Mouse (Mus musculus): ENCODE data around the gene Palm3.
"Not testable (repeated sequence)": the region's sequence is repeated elsewhere in the genome, so short reads cannot be mapped to it uniquely, and the experiment has no call there.

The Palm3 gene

GRCm38 (mm10) chr8:84021096-84021495 lies at the start of gene Palm3:
Palm3 (plus strand) TSS chr8:84021471.
- DNase-seq (ENCODE audit: low read depth) = no peak

DNA sequence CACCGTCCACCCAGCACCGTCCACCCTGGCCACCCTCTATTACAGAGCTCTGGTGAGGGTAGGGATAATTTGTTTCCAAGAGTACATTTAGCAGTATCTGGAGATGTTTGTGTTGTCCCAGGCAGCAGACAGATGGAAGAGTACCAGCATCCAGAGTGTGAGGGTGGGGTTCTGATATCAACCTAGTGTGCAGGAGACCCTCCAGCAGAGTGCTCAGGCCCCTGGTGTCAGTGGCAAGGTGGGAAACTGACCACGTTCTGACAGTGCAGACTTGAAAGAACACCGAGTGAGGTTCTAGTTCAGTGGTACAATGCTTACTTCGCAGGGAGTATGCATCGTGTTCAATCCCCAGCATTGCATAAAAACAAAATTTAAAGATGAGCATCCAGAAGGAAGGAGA lies 49.6 kb upstream of the Palm3 start:
- no peak for DNase-seq (ENCODE audit: low read depth)

GRCm38 (mm10) chr8:83972150-83973120 lies 48.8 kb upstream of the Palm3 start, which contains the start of gene Prkaca:
Prkaca (plus strand) TSS chr8:83972993.
- peak; percentile 97 for DNase-seq (ENCODE audit: low read depth)

DNA sequence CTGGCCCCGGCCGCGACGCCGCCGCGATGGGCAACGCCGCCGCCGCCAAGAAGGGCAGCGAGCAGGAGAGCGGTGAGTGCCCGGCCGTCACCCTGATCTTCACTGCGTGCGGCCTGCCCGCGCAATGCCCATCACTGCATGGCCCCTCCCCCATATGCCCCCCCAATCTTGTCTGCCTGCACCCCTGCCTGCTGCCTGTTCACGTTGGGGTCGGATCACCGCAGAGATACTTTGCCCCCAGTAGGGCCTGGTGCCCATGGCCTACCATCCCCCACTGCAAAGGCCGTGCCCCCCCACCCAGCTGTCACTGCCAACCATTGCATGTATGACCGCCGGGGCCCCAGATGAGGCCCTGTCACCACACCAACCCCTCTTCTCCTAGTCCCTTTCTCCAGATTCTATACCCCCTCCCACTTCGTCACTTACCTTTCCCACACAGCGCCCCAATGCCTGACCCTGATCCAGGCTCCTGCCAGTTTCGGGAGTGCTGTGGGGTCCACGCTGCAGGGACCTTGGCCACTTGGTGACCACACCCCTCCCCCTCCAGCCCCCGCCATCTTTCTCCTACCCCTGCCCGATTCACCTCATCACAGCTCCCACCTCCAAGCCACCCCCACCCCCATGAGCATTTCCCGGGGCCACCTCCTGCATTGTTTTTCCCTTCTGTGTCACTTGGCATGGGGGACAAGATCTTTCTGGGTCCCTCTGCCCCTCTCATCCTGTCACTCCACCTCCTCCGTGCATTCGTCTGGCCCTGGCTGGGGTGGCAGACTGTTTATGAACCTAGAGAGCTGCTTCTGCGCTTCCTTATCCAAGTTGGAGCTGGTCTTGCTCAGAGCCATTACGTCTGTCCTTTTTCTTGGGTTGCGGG lies 47.9 kb upstream of the Palm3 start:
- peak; percentile 23 for DNase-seq (ENCODE audit: low read depth)

GRCm38 (mm10) chr8:83974521-83974920 lies 46.8 kb upstream of the Palm3 start:
- DNase-seq (ENCODE audit: low read depth) = no peak

DNA sequence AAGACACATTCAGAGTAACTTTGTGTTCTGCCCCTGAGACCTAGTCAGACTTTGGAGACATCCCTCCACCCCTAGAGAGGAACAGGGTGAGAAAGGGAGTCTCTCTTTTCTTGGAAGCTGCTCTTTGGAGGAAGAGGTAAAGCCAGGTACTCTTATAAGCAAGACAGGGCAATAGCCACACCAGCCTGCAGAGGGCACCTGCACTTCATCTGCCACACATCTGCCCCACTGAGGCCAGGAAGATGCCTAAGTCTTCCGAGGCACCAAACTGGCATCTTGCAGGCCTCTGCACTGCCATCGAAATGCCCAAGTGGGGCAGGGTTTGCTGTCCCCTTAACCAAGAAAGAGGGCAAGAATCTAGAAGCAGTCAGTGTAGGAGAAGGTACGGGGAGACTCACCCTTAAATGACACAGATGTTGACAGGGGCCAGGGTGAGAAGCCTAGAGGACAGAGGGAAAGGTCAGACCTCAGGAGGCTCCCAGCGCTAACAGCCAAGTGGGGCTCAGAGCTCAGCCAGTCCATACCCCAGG lies 45.1 kb upstream of the Palm3 start:
- DNase-seq (ENCODE audit: low read depth) = peak; percentile 74

GRCm38 (mm10) chr8:83976779-83977350 lies 44.4 kb upstream of the Palm3 start:
- peak; percentile 42 for DNase-seq (ENCODE audit: low read depth)

DNA sequence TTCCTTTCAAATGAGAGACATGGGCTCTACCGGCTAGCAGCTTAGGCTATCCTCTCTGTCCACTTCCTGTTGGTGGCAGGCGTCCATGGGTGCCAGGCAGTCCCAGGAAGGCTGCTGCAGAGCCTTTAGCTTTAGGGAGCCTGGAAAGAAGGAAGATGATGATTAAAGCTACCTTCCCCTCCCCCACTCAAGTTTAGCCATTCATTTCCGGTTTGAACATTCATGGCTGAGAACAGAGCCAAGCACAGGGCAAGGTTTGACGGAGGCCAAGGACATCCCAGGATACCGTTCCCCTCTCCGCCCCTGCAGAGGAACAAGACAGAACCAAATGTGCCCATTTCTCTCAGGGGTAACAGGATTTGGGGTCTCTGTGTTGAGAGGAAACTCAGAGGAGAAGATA lies 43.6 kb upstream of the Palm3 start:
- peak; percentile 26 for DNase-seq (ENCODE audit: low read depth)

- no peak for DNase-seq (ENCODE audit: low read depth)
These were observed 43.1 kb upstream of the Palm3 start for GRCm38 (mm10) chr8:83978200-83978599.

- DNase-seq (ENCODE audit: low read depth) = no peak
These were observed 41.0 kb upstream of the Palm3 start for GRCm38 (mm10) chr8:83980250-83980649.

DNA sequence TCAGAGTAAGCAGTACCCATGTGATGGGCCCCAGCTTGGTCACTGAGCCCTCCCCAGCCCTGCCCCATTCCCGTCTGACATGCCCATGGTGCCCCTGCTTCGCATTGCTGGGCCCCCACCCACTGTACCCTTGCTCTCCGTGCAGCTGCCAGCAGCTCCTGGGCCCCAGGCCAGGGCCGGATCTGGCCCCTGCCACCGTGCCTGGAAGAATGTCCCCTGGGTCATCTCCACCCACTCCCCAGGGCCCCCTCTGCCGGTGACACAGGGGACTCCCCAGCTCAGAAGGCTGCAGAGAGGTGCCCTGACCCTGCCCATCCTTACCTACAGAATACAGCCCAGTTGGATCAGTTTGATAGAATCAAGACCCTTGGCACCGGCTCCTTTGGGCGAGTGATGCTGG lies 40.4 kb upstream of the Palm3 start:
- DNase-seq (ENCODE audit: low read depth) = no peak

GRCm38 (mm10) chr8:83981533-83981932 lies 39.7 kb upstream of the Palm3 start:
- no peak for DNase-seq (ENCODE audit: low read depth)

DNA sequence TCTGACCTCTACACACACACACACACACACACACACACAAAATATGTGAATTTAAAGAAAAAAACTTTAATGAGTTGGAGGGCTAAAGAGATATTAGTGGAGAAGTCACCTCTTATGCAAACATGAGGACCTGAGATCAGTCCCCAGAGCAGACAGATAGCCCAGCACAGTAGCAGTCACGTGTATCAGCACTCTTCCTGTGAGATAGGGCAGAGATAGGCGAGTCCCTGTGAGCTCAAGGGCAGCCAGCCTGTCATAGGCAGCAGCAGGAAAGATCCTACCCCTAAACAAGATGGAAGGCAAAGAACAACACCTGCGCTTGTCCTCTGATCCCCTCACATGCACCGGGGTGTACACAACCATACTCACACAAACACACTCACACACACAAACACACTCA lies 38.8 kb upstream of the Palm3 start:
- no peak for DNase-seq (ENCODE audit: low read depth)

DNA sequence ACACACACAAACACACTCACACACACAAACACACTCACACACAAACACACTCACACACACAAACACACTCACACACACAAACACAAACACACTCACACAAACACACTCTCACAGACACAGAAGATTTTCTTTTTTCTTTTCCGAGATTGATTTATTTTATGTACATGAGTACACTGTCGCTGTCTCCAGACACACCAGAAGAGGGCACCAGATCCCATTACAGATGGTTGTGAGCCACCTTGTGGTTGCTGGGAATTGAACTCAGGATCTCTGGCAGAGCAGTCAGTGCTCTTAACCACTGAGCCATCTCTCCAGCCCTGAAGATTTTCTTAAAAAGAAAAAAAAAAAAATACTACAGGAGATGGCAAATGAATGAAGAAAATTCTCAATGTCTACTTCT lies 38.0 kb upstream of the Palm3 start:
- not testable (repeated sequence) for DNase-seq (ENCODE audit: low read depth)

DNA sequence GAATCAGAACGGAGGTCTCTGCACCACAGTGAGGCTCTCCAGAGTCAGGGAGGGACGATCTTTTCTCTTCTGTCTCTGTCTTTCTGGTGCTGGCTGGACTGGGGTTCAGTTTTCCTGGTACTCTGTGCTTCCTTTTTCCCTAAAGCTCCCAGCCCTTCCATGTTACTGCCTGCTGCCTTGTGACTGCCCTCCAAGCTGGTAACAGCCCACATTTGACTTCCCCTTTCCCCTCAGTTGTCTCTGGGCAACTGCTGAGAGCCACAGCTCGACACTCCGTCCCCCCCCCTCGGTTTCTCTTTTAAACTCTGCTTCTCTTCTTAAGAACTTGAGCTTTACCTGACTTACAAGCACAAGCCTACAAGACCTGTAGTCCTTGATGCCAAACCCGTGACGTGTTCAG lies 32.0 kb upstream of the Palm3 start:
- no peak for DNase-seq (ENCODE audit: low read depth)

DNA sequence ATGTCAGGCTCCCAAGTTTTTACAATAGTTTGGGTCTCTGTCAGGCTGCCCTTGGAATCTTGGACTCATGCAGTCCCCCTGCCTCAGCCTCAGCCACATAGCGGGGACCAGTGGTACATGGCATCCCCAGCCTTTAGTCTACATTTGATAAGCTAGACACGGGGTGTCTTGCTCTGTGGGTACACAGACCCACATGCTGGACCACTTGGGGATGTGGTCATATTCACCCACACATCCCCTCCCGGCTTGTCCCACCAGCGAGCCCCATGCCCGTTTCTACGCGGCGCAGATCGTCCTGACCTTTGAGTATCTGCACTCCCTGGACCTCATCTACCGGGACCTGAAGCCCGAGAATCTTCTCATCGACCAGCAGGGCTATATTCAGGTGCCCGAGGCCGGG lies 31.1 kb upstream of the Palm3 start:
- DNase-seq (ENCODE audit: low read depth) = no peak

DNA sequence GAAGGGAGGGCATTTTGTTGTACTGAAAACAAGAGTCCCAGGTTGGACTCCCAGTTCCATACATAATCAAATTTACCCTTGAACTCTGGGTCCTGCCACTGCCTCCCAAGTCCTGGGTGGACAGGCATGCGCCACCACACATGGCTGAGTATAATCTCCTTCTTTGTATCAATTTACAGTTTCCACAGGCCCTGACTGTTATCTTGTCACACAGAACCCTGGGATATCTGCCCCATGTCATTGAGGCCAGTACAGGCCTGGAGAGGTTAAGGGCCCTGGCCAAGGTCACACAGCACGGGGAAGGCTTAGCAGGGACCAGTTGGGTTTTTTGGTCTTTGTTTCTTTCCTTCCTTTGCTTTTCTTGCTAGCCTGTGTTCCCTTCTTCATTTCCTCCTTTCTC lies 28.8 kb upstream of the Palm3 start:
- no peak for DNase-seq (ENCODE audit: low read depth)

DNA sequence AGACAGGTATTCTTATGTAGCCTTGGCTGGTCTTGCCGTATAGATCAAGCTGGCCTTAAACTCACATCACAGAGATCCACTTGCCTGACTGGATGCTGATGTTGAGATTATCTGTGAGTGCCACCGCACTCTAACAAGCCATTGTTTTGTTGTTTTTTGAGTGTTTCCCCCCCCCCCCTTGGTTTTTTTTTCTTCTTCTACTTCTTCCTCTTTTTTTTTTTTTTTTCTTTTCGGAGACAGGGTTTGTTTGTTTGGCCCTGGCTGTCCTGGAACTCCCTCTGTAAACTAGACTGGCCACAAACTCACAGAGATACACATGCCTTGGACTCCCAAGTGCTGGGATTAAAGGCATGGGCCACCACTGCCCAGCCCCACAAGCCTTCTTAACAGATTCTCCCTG lies 27.2 kb upstream of the Palm3 start:
- DNase-seq (ENCODE audit: low read depth) = no peak

GRCm38 (mm10) chr8:83995973-83996372 lies 25.3 kb upstream of the Palm3 start:
- DNase-seq (ENCODE audit: low read depth) = no peak

- DNase-seq (ENCODE audit: low read depth) = peak; percentile 83
These were observed 24.4 kb upstream of the Palm3 start for GRCm38 (mm10) chr8:83996567-83997505.

Measured in naive thymus-derived CD4-positive, alpha-beta T cell, adult 2 months (primary cell).